Mouse (Mus musculus) lung, embryonic 15.5 days (tissue): Measurements from ENCODE around the gene Uba7. TPM values are rescaled to one million over a fixed set of nuclear protein-coding genes. Genes with fewer than 3 reads are reported as not detected.

ENCODE experiments used
- ATAC-seq: fragments of 200-750 bp; cut with Nextera tagmentation; 2 replicates; pipeline ENCODE4 v1.8.0; 2017; ENCODE audit warnings: moderate number of reproducible peaks, borderline replicate concordance; ENCODE audit not compliant: low FRiP score, low TSS enrichment; ENCODE audit errors: extremely low read depth
- H3K27ac ChIP-seq: fragments of 300-500 bp; sonication (generic); 2 replicates; pipeline ENCODE4 v1.5.1; 2015; ENCODE audit warnings: moderate library complexity, mild to moderate bottlenecking, inconsistent platforms
- H3K27me3 ChIP-seq: fragments of 300-500 bp; sonication (generic); 2 replicates; pipeline ENCODE4 v1.6.1; 2015; ENCODE audit warnings: inconsistent platforms
- H3K36me3 ChIP-seq: fragments of 300-500 bp; sonication (generic); 2 replicates; pipeline ENCODE4 v1.6.1; 2015; ENCODE audit warnings: inconsistent platforms
- H3K4me1 ChIP-seq: fragments of 300-500 bp; sonication (generic); 2 replicates; pipeline ENCODE4 v1.6.1; 2015; ENCODE audit warnings: inconsistent platforms
- H3K4me2 ChIP-seq: fragments of 300-500 bp; sonication (generic); 2 replicates; pipeline ENCODE4 v1.6.1; 2015; ENCODE audit warnings: inconsistent platforms, mild to moderate bottlenecking, moderate library complexity
- H3K4me3 ChIP-seq: fragments of 300-500 bp; sonication (generic); 2 replicates; pipeline ENCODE4 v1.5.1; 2015; ENCODE audit warnings: mild to moderate bottlenecking, inconsistent platforms
- H3K9ac ChIP-seq: fragments of 300-500 bp; sonication (generic); 2 replicates; pipeline ENCODE4 v1.6.1; 2015; ENCODE audit warnings: inconsistent platforms
- H3K9me3 ChIP-seq: fragments of 300-500 bp; sonication (generic); 2 replicates; pipeline ENCODE4 v1.6.1; 2016; ENCODE audit warnings: inconsistent platforms
- WGBS: fragments of 180-500 bp; shearing (Covaris S2); methylation state at CpG from one replicate; pipeline ENCODE4 v1.1.7; 2015; 5-methylcytosine and 5-hydroxymethylcytosine counted together
- polyA plus RNA-seq: library from polyadenylated mRNA; unstranded; fragments of >200 nt; fragmentation: Nextera tagmentation; extraction: Ambion mirVana; gene quantifications from 2 replicates; pipeline ENCODE4 v1.2.1, GENCODE M21; 2015

Uba7 gene
- polyA plus RNA-seq, 1 experiment from 2014 or later: 22.8 TPM

GRCm38 (mm10) chr9:107949184-107949921, 26.0 kb upstream of the Uba7 start:
- H3K9me3 ChIP-seq: no peaks in the 10 kb centered on the region
- ATAC-seq: no peak
- H3K4me1 ChIP-seq: peaks cover 21% of the 10 kb centered on the region
- WGBS: 80% methylated on average over 13 of the region's 13 CpGs
- no peak overlapping the region for H3K4me2 ChIP-seq
- no peaks in the 10 kb centered on the region for H3K36me3 ChIP-seq
- no peak overlapping the region for H3K9ac ChIP-seq
- no peaks in the 10 kb centered on the region for H3K27me3 ChIP-seq
- H3K4me3 ChIP-seq: no peak overlapping the region
- H3K27ac ChIP-seq: no peak overlapping the region

- H3K27ac ChIP-seq: peak within 1 kb of the TSS; percentile 73
- peak within 1 kb of the TSS; percentile 68 for H3K4me3 ChIP-seq
- H3K4me2 ChIP-seq: peak within 1 kb of the TSS; percentile 73
- H3K27me3 ChIP-seq: no peaks in the 10 kb centered on the region
- H3K9ac ChIP-seq: peak within 1 kb of the TSS; percentile 63
- no peak for ATAC-seq
- no peaks in the 10 kb centered on the region for H3K36me3 ChIP-seq
- H3K9me3 ChIP-seq: no peaks in the 10 kb centered on the region
- WGBS: 87% methylated on average over 10 of the region's 10 CpGs
- H3K4me1 ChIP-seq: peaks cover 21% of the 10 kb centered on the region
Observed at GRCm38 (mm10) chr9:107949922-107950235, 25.4 kb upstream of the Uba7 start, which contains the start of gene Traip. TSS of gene Traip (plus strand) at chr9:107950136.

GRCm38 (mm10) chr9:107950460-107951355, 24.6 kb upstream of the Uba7 start:
- Histone ChIP-seq H3K27ac (peak overlapping the region; percentile 73), H3K4me2 (peak overlapping the region; percentile 73), H3K4me3 (peak overlapping the region; percentile 68), H3K36me3 (no peaks in the 10 kb centered on the region), H3K9me3 (no peaks in the 10 kb centered on the region), H3K9ac (peak overlapping the region; percentile 63), H3K27me3 (no peaks in the 10 kb centered on the region), H3K4me1 (peaks cover 23% of the 10 kb centered on the region)
- peak; percentile 94; the same call in 1 of the 2 replicates for ATAC-seq
- 11% methylated on average over 45 of the region's 45 CpGs for WGBS

- Histone ChIP-seq H3K4me2 (no peak overlapping the region), H3K4me3 (no peak overlapping the region), H3K4me1 (peaks cover 19% of the 10 kb centered on the region), H3K9ac (no peak overlapping the region), H3K27me3 (no peaks in the 10 kb centered on the region), H3K9me3 (no peaks in the 10 kb centered on the region), H3K36me3 (peaks cover 31% of the 10 kb centered on the region), H3K27ac (no peak overlapping the region)
- 74% methylated on average over 6 of the region's 6 CpGs for WGBS
- ATAC-seq: no peak
Observed at GRCm38 (mm10) chr9:107955613-107956289, 19.6 kb upstream of the Uba7 start.

- peaks cover 44% of the 10 kb centered on the region for H3K36me3 ChIP-seq
- H3K27ac ChIP-seq: no peak overlapping the region
- 57% methylated on average over 6 of the region's 6 CpGs for WGBS
- no peaks in the 10 kb centered on the region for H3K9me3 ChIP-seq
- no peaks in the 10 kb centered on the region for H3K27me3 ChIP-seq
- H3K4me3 ChIP-seq: no peak overlapping the region
- H3K4me2 ChIP-seq: no peak overlapping the region
- H3K9ac ChIP-seq: no peak overlapping the region
- peaks cover 10% of the 10 kb centered on the region for H3K4me1 ChIP-seq
- ATAC-seq: no peak
Observed at GRCm38 (mm10) chr9:107957141-107957540, 18.2 kb upstream of the Uba7 start.

- H3K36me3 ChIP-seq: peaks cover 52% of the 10 kb centered on the region
- 46% methylated on average over 6 of the region's 6 CpGs for WGBS
- no peak for ATAC-seq
Observed at GRCm38 (mm10) chr9:107959896-107960295, 15.4 kb upstream of the Uba7 start.

GRCm38 (mm10) chr9:107960928-107961327, 14.4 kb upstream of the Uba7 start:
- peaks cover 54% of the 10 kb centered on the region for H3K36me3 ChIP-seq
- H3K9ac ChIP-seq: no peak overlapping the region
- H3K9me3 ChIP-seq: no peaks in the 10 kb centered on the region
- no peak overlapping the region for H3K27ac ChIP-seq
- no peak for ATAC-seq
- 64% methylated on average over 4 of the region's 4 CpGs for WGBS
- no peaks in the 10 kb centered on the region for H3K27me3 ChIP-seq
- H3K4me3 ChIP-seq: no peak overlapping the region
- no peak overlapping the region for H3K4me2 ChIP-seq
- peaks cover 7% of the 10 kb centered on the region; the same call in 1 of the 2 replicates for H3K4me1 ChIP-seq

More at GRCm38 (mm10) chr9:107959896-107960295, 15.4 kb upstream of the Uba7 start:
- peaks cover 10% of the 10 kb centered on the region; the same call in 1 of the 2 replicates for H3K4me1 ChIP-seq
- no peaks in the 10 kb centered on the region for H3K27me3 ChIP-seq
- H3K9me3 ChIP-seq: no peaks in the 10 kb centered on the region
- no peak overlapping the region for H3K9ac ChIP-seq
- no peak overlapping the region for H3K27ac ChIP-seq
- H3K4me3 ChIP-seq: no peak overlapping the region
- no peak overlapping the region for H3K4me2 ChIP-seq

GRCm38 (mm10) chr9:107961351-107961762, 13.9 kb upstream of the Uba7 start:
- H3K9ac ChIP-seq: no peak overlapping the region
- no peaks in the 10 kb centered on the region for H3K27me3 ChIP-seq
- ATAC-seq: no peak
- no peaks in the 10 kb centered on the region for H3K9me3 ChIP-seq
- WGBS: 89% methylated on average over 10 of the region's 10 CpGs
- peaks cover 5% of the 10 kb centered on the region; the same call in 1 of the 2 replicates for H3K4me1 ChIP-seq
- no peak overlapping the region for H3K27ac ChIP-seq
- H3K36me3 ChIP-seq: peaks cover 54% of the 10 kb centered on the region
- no peak overlapping the region for H3K4me3 ChIP-seq
- no peak overlapping the region for H3K4me2 ChIP-seq

- Histone ChIP-seq H3K4me1 (peaks cover 5% of the 10 kb centered on the region; the same call in 1 of the 2 replicates), H3K27ac (no peak overlapping the region), H3K9ac (no peak overlapping the region), H3K9me3 (no peaks in the 10 kb centered on the region), H3K36me3 (peaks cover 51% of the 10 kb centered on the region), H3K4me3 (no peak overlapping the region), H3K27me3 (no peaks in the 10 kb centered on the region), H3K4me2 (no peak overlapping the region)
- WGBS: 48% methylated on average over 5 of the region's 5 CpGs
- ATAC-seq: no peak
Observed at GRCm38 (mm10) chr9:107961881-107962280, 13.4 kb upstream of the Uba7 start.

- Histone ChIP-seq H3K4me1 (peaks cover 5% of the 10 kb centered on the region; the same call in 1 of the 2 replicates), H3K36me3 (peaks cover 42% of the 10 kb centered on the region), H3K27ac (no peak overlapping the region), H3K27me3 (no peaks in the 10 kb centered on the region), H3K9ac (no peak overlapping the region), H3K9me3 (no peaks in the 10 kb centered on the region), H3K4me2 (no peak overlapping the region), H3K4me3 (no peak overlapping the region)
- 90% methylated on average over 9 of the region's 9 CpGs for WGBS
- no peak for ATAC-seq
Observed at GRCm38 (mm10) chr9:107962916-107963315, 12.4 kb upstream of the Uba7 start.

GRCm38 (mm10) chr9:107963700-107964099, 11.6 kb upstream of the Uba7 start:
- H3K4me3 ChIP-seq: no peak overlapping the region
- WGBS: 13% methylated on average over 5 of the region's 5 CpGs
- no peaks in the 10 kb centered on the region for H3K27me3 ChIP-seq
- ATAC-seq: peak; percentile 55; the same call in 1 of the 2 replicates
- no peak overlapping the region for H3K4me2 ChIP-seq
- no peak overlapping the region for H3K27ac ChIP-seq
- no peaks in the 10 kb centered on the region for H3K9me3 ChIP-seq
- H3K36me3 ChIP-seq: peaks cover 42% of the 10 kb centered on the region
- H3K9ac ChIP-seq: no peak overlapping the region
- peaks cover 5% of the 10 kb centered on the region; the same call in 1 of the 2 replicates for H3K4me1 ChIP-seq
